Mouse (Mus musculus) myocyte (in vitro differentiated cells): ENCODE results near the gene Ankrd50. TPM values are rescaled to one million over a fixed set of nuclear protein-coding genes. Genes with fewer than 3 reads are reported as not detected.

Experiments
- H3K27me3 ChIP-seq: one replicate; pipeline ENCODE4 v1.6.1; 2011; ENCODE audit not compliant: control insufficient read depth, insufficient read depth, insufficient read length
- H3K36me3 ChIP-seq: one replicate; pipeline ENCODE4 v1.6.1; 2011; ENCODE audit not compliant: control insufficient read depth, insufficient read depth
- H3K4me2 ChIP-seq: one replicate; pipeline ENCODE4 v1.6.1; 2011; ENCODE audit warnings: low read depth, control low read depth
- H3K4me3 ChIP-seq: one replicate; pipeline ENCODE4 v1.5.1; 2011; ENCODE audit warnings: mild to moderate bottlenecking, control low read depth, moderate library complexity
- H3K79me2 ChIP-seq: one replicate; pipeline ENCODE4 v1.6.1; 2011; ENCODE audit not compliant: control insufficient read depth, insufficient read depth
- H3ac ChIP-seq: one replicate; pipeline ENCODE4 v1.6.1; 2011; ENCODE audit not compliant: control insufficient read depth, insufficient read length
- CEBPB ChIP-seq: IDR thresholded peaks from 2 replicates; pipeline ENCODE4 v1.6.1; 2011; ENCODE audit warnings: mild to moderate bottlenecking, moderate library complexity; ENCODE audit not compliant: poor library complexity, insufficient read depth, severe bottlenecking
- E2F4 ChIP-seq: IDR thresholded peaks from one replicate; pipeline ENCODE4 v1.6.1; 2011; ENCODE audit warnings: mild to moderate bottlenecking, control low read depth, moderate library complexity; ENCODE audit not compliant: insufficient read depth
- MAX ChIP-seq: IDR thresholded peaks from one replicate; pipeline ENCODE4 v1.6.1; 2011; ENCODE audit warnings: low read depth, mild to moderate bottlenecking, control low read depth
- MYOD1 ChIP-seq, 3 experiments: IDR thresholded peaks; one replicate each; pipeline ENCODE4 v1.6.1; 2011; ENCODE audit warnings: control low read depth in 2 of 3, low read depth in 2 of 3, mild to moderate bottlenecking in 2 of 3, moderate library complexity in 1 of 3; ENCODE audit not compliant: insufficient read length in 2 of 3, control insufficient read depth in 1 of 3
- MYOG ChIP-seq, 3 experiments: IDR thresholded peaks; one replicate each; pipeline ENCODE4 v1.6.1; 2011; ENCODE audit warnings: control low read depth in 2 of 3, low read depth in 2 of 3, mild to moderate bottlenecking in 2 of 3; ENCODE audit not compliant: insufficient read length in 2 of 3, control insufficient read depth in 1 of 3, insufficient read depth in 1 of 3
- POLR2A ChIP-seq: IDR thresholded peaks from one replicate; pipeline ENCODE4 v1.6.1; 2011; ENCODE audit warnings: low read depth, mild to moderate bottlenecking, control low read depth, moderate library complexity; ENCODE audit not compliant: insufficient read length
- POLR2AphosphoS2 ChIP-seq: IDR thresholded peaks from one replicate; pipeline ENCODE4 v1.6.1; 2011; ENCODE audit warnings: low read depth, control low read depth; ENCODE audit not compliant: insufficient read length
- REST ChIP-seq: IDR thresholded peaks from one replicate; pipeline ENCODE4 v1.6.1; 2011; ENCODE audit warnings: mild to moderate bottlenecking, control low read depth, moderate library complexity; ENCODE audit not compliant: insufficient read depth, insufficient read length
- SRF ChIP-seq: IDR thresholded peaks from one replicate; pipeline ENCODE4 v1.6.1; 2011; ENCODE audit warnings: low read depth; ENCODE audit not compliant: control insufficient read depth, insufficient read length
- TCF12 ChIP-seq: IDR thresholded peaks from one replicate; pipeline ENCODE4 v1.6.1; 2011; ENCODE audit warnings: mild to moderate bottlenecking, control low read depth; ENCODE audit not compliant: poor library complexity, insufficient read depth, severe bottlenecking
- TCF3 ChIP-seq: IDR thresholded peaks from one replicate; pipeline ENCODE4 v1.6.1; 2011; ENCODE audit warnings: low read depth, control low read depth; ENCODE audit not compliant: insufficient read length
- USF1 ChIP-seq: IDR thresholded peaks from one replicate; pipeline ENCODE4 v1.6.1; 2011; ENCODE audit warnings: low read depth, mild to moderate bottlenecking, control low read depth, moderate library complexity
- polyA plus RNA-seq: library from polyadenylated mRNA; unstranded; fragments of >200 nt; fragmentation: generic; extraction: Trizol; gene quantifications from one replicate; pipeline ENCODE4 v1.2.1, GENCODE M21; 2012; ENCODE audit warnings: missing spikeins

The Ankrd50 gene
- polyA plus RNA-seq, 1 experiment: 44.2 TPM

DNA sequence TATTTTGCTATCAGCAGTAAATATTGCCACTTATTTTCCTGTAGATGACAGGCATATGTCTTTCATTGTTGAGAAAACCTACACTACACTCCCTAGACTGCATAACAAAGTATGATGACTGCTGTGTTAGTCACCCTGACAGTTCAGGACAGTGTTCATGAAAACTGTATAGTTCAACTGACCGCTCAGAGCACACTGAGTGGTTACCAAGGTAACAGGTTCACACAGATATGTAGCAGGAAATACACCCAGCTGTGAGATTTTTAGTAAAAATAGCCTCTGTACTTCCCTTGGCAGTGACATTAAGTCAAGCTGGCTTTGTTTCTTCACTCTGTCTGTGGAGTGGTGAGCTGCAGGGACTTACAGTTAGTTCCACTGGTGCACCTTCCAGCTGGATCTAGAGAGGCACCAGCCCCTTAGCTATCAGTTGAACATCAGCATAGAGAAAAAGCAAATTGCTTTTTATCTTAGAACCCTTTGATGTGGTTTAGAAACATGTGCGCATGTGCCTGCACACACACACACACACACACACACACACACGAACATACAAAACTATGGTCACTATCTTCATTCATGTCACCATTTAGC lies 12.2 kb upstream of the Ankrd50 start:
- Histone ChIP-seq H3K4me3 (no peak overlapping the region), H3K4me2 (no peak overlapping the region), H3ac (no peak overlapping the region), H3K36me3 (no peaks in the 10 kb centered on the region), H3K27me3 (no peaks in the 10 kb centered on the region), H3K79me2 (no peaks in the 10 kb centered on the region)
- TF ChIP-seq MAX: no peak
- no peak for TF ChIP-seq E2F4
- no peak for TF ChIP-seq POLR2AphosphoS2
- no peak for TF ChIP-seq SRF
- TF ChIP-seq USF1: no peak
- no peak for TF ChIP-seq CEBPB
- no peak for TF ChIP-seq TCF3
- no peak for TF ChIP-seq REST
- TF ChIP-seq MYOD1 (IDR thresholded peaks at IDR 0.05; ENCODE audit: control insufficient read depth in 1 of 3, insufficient read length in 2 of 3, low read depth in 2 of 3): no peak
- TF ChIP-seq TCF12: no peak
- TF ChIP-seq MYOG (IDR thresholded peaks at IDR 0.05; ENCODE audit: control insufficient read depth in 1 of 3, insufficient read depth in 1 of 3, insufficient read length in 2 of 3, low read depth in 2 of 3): no peak
- TF ChIP-seq POLR2A: no peak

DNA sequence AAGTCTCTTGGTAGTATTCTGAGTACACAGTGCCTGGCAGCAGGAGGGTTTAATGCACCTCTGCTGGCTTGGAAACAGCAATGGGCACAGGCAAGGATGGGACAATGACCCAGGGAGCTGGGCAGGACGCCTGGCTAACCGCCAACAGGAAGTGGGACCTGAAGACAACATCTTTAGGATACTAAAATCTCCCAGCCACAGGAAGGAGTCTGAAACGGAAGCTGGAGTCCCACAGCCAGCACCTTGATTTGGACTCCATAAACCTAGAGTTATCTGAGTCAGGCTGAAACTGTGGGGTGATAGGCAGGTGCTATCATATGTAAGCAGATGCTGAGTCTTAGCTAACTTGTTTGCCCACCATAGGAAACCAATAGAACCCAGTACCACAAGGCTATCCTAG lies 7.1 kb upstream of the Ankrd50 start:
- Histone ChIP-seq H3ac (no peak overlapping the region), H3K4me3 (no peak overlapping the region)
- TF ChIP-seq TCF3: no peak
- no peak for TF ChIP-seq MYOD1 (IDR thresholded peaks at IDR 0.05; ENCODE audit: control insufficient read depth in 1 of 3, insufficient read length in 2 of 3, low read depth in 2 of 3)
- TF ChIP-seq CEBPB: no peak
- TF ChIP-seq TCF12: no peak
- TF ChIP-seq POLR2AphosphoS2: no peak
- no peak for TF ChIP-seq REST
- TF ChIP-seq MYOG (IDR thresholded peaks at IDR 0.05; ENCODE audit: control insufficient read depth in 1 of 3, insufficient read depth in 1 of 3, insufficient read length in 2 of 3, low read depth in 2 of 3): no peak
- TF ChIP-seq USF1: no peak
- no peak for TF ChIP-seq POLR2A
- no peak for TF ChIP-seq SRF
- TF ChIP-seq E2F4: no peak
- no peak for TF ChIP-seq MAX

DNA sequence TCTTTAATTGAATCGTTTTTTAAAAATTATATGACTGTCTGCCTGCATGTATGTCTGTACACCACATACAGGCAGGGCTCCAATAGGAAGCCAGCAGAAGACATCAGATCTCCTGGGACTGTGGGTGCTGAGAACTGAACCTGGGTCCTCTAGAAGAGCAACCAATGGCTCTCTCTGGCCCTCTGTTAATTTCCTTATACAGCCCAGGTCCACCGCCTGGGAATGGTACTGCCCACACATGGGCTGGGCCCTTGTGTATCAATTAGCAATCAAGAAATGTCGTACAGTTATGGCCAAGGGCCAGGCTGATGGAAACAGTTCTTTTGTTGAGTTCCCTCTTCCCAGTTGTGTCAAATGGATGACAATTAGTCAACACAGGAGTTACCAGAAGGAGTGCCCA lies 6.6 kb upstream of the Ankrd50 start:
- Histone ChIP-seq H3K27me3 (no peaks in the 10 kb centered on the region), H3K4me3 (no peak overlapping the region)
- TF ChIP-seq POLR2AphosphoS2 (no peak), CEBPB (no peak), E2F4 (no peak), MYOD1 (IDR thresholded peaks at IDR 0.05; ENCODE audit: control insufficient read depth in 1 of 3, insufficient read length in 2 of 3, low read depth in 2 of 3) (no peak), POLR2A (no peak), TCF12 (no peak), REST (no peak), SRF (no peak), USF1 (no peak), TCF3 (no peak), MAX (no peak), MYOG (IDR thresholded peaks at IDR 0.05; ENCODE audit: control insufficient read depth in 1 of 3, insufficient read depth in 1 of 3, insufficient read length in 2 of 3, low read depth in 2 of 3) (no peak)

More for the DNA sequence above, 7.1 kb upstream of the Ankrd50 start:
- Histone ChIP-seq H3K4me2 (no peak overlapping the region), H3K79me2 (no peaks in the 10 kb centered on the region), H3K36me3 (no peaks in the 10 kb centered on the region), H3K27me3 (no peaks in the 10 kb centered on the region)

DNA sequence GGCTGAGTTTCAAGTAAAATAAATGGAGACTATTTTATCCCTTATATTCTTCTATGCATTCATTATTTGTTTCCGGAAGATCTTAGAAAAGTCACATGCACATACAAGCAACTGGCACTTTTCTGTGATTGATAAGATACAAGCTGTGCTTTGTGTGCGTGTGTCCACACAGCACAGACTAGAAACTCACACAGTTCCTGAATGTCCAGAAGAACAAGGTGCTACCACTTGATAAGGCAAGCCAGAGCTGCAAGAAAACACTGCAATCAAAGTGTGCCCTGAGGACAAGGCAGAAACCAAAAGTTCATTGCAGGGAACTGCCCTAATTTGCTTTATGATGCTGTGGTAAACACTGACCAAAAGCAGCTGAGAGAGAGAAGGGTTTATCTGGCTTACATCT lies 6.1 kb upstream of the Ankrd50 start:
- no peak overlapping the region for H3K4me2 ChIP-seq
- H3K79me2 ChIP-seq: no peaks in the 10 kb centered on the region
- TF ChIP-seq USF1 (no peak), POLR2A (no peak), CEBPB (no peak), REST (no peak), MYOG (IDR thresholded peaks at IDR 0.05; ENCODE audit: control insufficient read depth in 1 of 3, insufficient read depth in 1 of 3, insufficient read length in 2 of 3, low read depth in 2 of 3) (no peak), SRF (no peak), E2F4 (no peak), MYOD1 (IDR thresholded peaks at IDR 0.05; ENCODE audit: control insufficient read depth in 1 of 3, insufficient read length in 2 of 3, low read depth in 2 of 3) (no peak), TCF12 (no peak), MAX (no peak), TCF3 (no peak), POLR2AphosphoS2 (no peak)
- no peak overlapping the region for H3K4me3 ChIP-seq
- no peak overlapping the region for H3ac ChIP-seq
- no peaks in the 10 kb centered on the region for H3K27me3 ChIP-seq
- no peaks in the 10 kb centered on the region for H3K36me3 ChIP-seq

More for the DNA sequence above, 6.6 kb upstream of the Ankrd50 start:
- H3K4me2 ChIP-seq: no peak overlapping the region
- no peaks in the 10 kb centered on the region for H3K36me3 ChIP-seq
- no peak overlapping the region for H3ac ChIP-seq
- H3K79me2 ChIP-seq: no peaks in the 10 kb centered on the region
